Mouse (Mus musculus) megakaryocyte, embryonic 14.5 days (primary cell): ENCODE data around the gene Rad51b.

Experiments
- FLI1 ChIP-seq: IDR thresholded peaks from 2 replicates; pipeline ENCODE4 v1.6.1; 2012; ENCODE audit warnings: low read length, inconsistent platforms, mixed read lengths
- GATA1 ChIP-seq: IDR thresholded peaks from 3 replicates; pipeline ENCODE4 v1.6.1; 2012; ENCODE audit warnings: mixed read lengths, low read length, inconsistent platforms, borderline replicate concordance

DNA sequence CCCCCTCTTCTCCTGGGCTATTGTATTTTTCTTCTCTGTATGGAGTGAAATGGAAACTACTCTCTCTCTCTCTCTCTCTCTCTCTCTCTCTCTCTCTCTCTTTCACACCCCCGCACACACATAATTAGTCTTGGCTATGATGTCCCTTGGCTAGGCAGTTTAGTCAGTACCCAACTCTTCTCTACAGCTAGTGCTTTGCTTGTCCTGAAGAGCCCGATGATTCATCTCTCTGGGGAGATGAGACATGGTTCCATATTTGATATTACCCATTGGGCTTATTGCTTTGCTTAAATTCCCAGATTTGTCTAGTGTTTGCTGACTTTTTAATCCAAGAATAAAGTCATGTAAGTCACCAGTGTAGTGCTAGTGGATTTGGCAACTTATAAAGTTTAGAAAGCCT lies 429.0 kb downstream of the Rad51b start:
- TF ChIP-seq GATA1 = no peak
- TF ChIP-seq FLI1 = no peak
